Mouse (Mus musculus) heart, postnatal 10 days (tissue): ENCODE results near the gene Urgcp. TPM values are rescaled to one million over a fixed set of nuclear protein-coding genes. Genes with fewer than 3 reads are reported as not detected.

Experiments used
- DNase-seq, 2 experiments: peaks; one replicate each; pipeline ENCODE4 v3.0.0; 2021
- intact Hi-C: fragments of 180-260 bp; cut with DNase I; formaldehyde crosslinking; loops from one replicate; pipeline ENCODE4 v1.15.1; 2025
- total RNA-seq, 2 experiments: library from RNA; stranded (reverse); gene quantifications; 2 replicates each; pipeline ENCODE4 v1.2.3; 2021

Gene Urgcp
- total RNA-seq, 2 experiments from 2014 or later, result 65.6 to 68.5 TPM

- intact Hi-C loops, result loop anchor here (1.0 to 5.0 kb wide), 2 partner anchors 50 to 99 kb away; partner anchors contain the start of gene Polm
- peak; percentile 97 to 98 for DNase-seq
These were observed 26.2 kb upstream of the Urgcp start, which contains the start of gene Dbnl for GRCm38 (mm10) chr11:5788056-5789014. Gene Dbnl (plus strand): TSS chr11:5788488.

DNA sequence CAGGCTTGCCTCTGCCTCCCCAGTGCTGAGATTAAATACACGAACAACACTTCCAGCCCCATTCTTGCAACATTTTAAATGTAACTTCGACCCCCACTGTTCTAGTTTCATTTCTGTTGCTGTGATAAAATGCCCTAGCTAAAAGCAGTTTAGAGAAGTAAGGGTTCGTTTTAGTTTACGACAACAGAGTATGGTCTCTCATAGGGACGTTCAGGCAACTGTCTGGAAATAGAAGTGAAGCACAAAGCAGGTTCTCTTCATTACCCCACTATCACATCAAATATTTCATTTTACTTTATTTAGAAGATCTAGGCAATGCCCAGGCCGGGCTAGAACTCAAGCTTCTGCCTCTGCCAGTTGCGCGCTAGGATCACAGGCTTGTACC lies 25.5 kb upstream of the Urgcp start:
- intact Hi-C loops, result loop anchor here (1.0 to 5.0 kb wide), 3 partner anchors 25 to 100 kb away; partner anchors contain the start of genes Polm and Urgcp
- DNase-seq, result no peak

- DNase-seq, result no peak
- intact Hi-C loops, result loop anchor here (2.0 to 5.0 kb wide), 2 partner anchors 23 to 102 kb away; partner anchors contain the start of gene Urgcp
These were observed 23.6 kb upstream of the Urgcp start for GRCm38 (mm10) chr11:5785732-5786131.

DNA sequence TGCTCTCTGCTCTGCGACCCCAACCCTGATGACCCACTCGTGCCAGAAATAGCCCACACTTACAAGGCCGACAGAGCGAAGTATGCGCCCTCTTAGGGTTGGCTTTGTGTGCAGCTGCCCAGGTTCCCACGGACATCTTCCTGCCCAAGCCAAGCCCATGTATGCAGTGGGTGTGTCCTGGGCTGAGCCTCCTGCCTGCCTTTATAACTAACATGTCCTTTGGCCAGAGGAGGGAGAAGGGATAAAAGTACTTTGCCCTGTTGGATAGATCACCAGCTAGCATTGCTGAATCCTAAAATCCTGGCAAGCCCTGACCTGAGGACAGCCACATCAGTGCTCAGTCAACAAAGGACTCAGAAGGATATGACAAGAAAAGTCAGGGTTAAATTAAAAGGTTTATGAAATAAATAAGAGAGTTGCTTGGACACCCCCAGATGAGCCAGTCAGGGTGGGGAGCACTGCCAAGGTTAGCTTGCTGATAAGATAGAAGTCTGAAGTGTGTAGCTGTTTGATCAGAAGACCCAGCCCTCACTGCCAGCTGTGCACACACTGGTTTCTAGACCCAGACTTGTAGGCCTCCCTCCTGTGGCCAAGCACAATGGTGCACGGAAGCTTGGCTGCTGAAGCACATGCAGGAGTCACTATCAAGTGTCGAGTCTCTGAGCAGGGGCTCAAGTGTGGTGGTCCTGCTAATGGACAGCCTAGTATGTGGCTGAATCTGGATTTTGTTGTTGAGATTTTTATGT lies 20.2 kb upstream of the Urgcp start:
- intact Hi-C loops, result no loop called here
- DNase-seq, result no peak

DNA sequence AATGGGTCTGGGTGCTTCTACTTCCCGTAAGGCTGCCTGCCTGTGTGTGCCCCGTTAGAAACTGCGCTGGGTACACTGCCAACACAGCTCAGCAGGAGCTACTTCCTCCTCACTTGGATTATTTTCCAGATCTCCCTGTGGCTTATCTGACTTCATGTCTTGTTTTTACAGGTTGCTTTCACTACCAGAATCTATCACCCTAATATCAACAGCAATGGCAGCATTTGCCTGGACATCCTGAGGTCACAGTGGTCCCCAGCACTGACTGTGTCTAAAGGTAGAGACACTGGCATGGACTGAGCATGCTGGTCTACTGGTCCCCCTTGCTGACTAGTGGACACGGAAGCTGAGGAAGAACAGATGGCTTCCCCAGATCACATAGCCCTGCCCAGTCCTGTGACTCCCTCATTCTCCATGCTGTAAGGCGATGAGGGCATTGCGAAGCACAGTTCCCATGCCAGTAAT lies 17.9 kb upstream of the Urgcp start:
- intact Hi-C loops, result no loop called here
- DNase-seq, result no peak

DNA sequence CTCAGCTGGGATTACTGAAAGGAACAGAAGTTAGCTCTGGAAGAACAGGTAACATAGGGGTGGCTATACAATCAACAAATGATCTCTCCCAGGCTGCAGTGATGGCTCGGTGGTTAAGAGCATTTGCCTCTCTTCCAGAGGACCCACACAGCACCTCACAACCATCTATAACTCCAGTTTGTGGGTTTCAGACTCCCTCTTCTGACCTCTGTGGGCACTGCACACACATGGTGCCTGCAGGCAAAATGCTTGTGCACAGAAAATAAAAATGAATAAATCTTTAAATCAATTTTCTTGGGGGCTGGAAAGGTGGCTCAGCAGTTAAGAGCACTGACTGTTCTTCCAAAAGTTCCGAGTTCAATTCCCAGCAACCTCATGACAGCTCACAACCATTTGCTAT lies 16.3 kb upstream of the Urgcp start:
- intact Hi-C loops, result loop anchor here (5.0 kb wide), 1 partner anchor 291 kb away; no protein-coding TSS in a partner anchor

DNA sequence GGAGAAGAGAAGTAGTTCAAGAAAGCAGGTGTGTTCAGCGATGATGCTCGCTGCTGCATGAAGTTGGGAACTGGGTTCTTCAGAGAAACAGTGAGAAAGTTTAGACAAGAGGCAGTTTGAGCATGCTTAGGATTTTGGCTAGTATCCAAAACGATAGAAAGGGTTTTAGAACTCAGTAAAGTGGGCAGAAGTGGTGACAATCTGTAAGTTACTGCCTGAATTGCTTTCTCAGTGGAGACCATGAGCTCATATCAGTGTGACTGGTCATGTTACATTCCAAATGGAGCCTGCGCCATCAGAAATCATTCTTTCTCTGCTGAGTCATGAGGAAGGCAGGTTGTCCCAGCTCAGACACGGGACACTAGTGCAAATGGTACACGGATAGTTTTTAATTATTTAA lies 3.8 kb upstream of the Urgcp start:
- intact Hi-C loops, result no loop called here
- no peak for DNase-seq

More for the DNA sequence above, 16.3 kb upstream of the Urgcp start:
- no peak for DNase-seq

DNA sequence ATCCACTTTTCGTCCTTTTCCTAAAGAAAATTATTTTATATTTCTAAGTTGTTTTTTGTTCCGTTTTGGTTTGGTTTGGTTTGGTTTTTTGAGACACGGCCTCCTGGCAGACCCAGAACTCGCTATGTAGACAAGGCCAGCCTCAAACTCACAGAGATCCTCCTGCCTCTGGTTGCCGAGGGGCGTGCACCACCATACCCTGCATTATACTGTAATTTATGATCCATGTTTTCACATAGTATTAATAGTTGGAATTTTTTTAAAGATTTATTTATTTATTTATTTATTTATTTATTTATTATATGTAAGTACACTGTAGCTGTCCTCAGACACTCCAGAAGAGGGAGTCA lies 432 bp upstream of the Urgcp start:
- no peak for DNase-seq
- intact Hi-C loops, result loop anchor here (2.0 kb wide), 2 partner anchors 22 to 24 kb away; no protein-coding TSS in a partner anchor

GRCm38 (mm10) chr11:5753755-5754154 lies 8.4 kb downstream of the Urgcp start:
- intact Hi-C loops, result no loop called here
- no peak for DNase-seq

- DNase-seq, result no peak
- intact Hi-C loops, result no loop called here
These were observed 17.2 kb downstream of the Urgcp start for GRCm38 (mm10) chr11:5744951-5745350.

GRCm38 (mm10) chr11:5742106-5742505 lies 20.1 kb downstream of the Urgcp start:
- intact Hi-C loops, result no loop called here
- no peak for DNase-seq

DNA sequence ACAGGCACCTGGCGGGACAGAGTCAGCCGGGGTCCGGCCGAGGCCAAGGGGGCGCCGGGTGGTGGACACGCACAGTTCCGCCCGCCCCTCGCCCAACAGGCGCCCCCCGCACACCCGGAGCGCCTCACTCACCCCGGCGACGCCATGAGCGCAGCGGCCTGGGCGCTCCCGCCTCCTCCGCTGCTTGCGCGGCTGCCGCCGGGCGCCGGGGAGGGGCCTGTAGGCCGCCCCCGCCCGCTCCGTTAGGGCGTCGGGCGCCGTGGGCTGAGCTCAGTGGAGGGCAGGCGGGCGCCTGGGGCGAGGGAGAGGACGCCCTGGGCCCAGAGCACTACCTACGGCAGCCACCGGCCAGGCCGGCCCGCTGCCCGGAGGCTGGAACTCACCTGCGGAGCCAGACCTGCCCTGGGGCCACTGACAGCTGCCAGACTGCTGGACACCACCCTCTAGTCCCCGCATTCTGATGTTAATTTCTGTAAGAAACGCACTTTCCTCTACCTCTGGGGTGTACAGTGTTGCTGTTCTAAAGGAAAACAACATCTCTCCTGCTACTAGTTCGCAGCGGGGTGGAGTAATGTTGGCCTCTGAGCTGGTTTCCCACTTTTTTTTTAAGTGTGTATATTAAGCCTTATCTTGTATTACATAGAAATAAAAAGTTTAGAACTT lies 21.1 kb downstream of the Urgcp start:
- intact Hi-C loops, result loop anchor here (2.0 kb wide), 1 partner anchor 22 kb away; the partner anchor contains the start of gene Urgcp
- DNase-seq, result peak; percentile 81 to 86

- peak; percentile 66 to 70 for DNase-seq
- intact Hi-C loops, result loop anchor here (2.0 kb wide), 1 partner anchor 22 kb away; the partner anchor contains the start of gene Urgcp
These were observed 21.6 kb downstream of the Urgcp start for GRCm38 (mm10) chr11:5740599-5740964.

GRCm38 (mm10) chr11:5739846-5740245 lies 22.3 kb downstream of the Urgcp start:
- peak; percentile 37 to 42 for DNase-seq
- intact Hi-C loops, result loop anchor here (2.0 kb wide), 1 partner anchor 23 kb away; the partner anchor contains the start of gene Urgcp

GRCm38 (mm10) chr11:5738888-5739632 lies 23.1 kb downstream of the Urgcp start:
- intact Hi-C loops, result no loop called here
- DNase-seq, result no peak

DNA sequence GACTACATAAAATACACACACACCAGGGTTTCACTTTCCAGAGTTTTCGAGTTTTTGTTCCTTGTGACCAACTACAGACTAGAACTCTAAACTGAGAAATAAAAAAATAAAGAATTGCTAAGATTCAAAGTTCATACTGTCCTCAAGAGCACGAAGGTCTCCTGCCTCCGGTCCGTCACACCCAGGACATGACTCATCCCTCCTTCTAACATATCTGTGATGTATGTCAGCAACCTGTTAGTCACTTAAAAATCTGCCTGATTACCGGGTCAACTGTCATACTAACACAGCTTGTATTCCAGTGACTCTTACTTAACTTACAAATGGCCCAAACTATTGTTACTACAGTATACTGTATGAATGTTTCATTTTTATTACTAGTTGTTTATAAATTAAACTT lies 25.0 kb downstream of the Urgcp start:
- intact Hi-C loops, result no loop called here
- DNase-seq, result no peak

DNA sequence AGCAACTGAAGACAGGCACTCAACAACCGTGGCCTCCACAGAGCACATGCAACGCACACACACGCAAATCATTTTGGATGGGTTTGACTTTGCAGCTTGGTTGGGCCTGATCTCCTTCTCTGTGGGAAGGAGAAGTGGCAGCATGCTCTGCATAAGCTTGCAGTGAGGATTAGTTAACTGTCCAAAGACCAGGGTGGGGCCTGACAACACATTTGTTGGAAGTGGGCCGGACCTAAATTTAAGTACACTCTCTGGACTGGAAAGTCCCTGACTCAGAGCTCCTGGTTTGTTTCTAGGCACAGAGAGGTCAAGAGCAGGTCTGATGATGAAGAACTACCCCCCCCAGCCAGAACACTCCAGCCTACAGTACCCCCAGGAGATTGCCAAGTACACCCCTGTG lies 27.9 kb downstream of the Urgcp start:
- intact Hi-C loops, result no loop called here
- DNase-seq, result peak in 1 of 2 experiments; percentile 46

DNA sequence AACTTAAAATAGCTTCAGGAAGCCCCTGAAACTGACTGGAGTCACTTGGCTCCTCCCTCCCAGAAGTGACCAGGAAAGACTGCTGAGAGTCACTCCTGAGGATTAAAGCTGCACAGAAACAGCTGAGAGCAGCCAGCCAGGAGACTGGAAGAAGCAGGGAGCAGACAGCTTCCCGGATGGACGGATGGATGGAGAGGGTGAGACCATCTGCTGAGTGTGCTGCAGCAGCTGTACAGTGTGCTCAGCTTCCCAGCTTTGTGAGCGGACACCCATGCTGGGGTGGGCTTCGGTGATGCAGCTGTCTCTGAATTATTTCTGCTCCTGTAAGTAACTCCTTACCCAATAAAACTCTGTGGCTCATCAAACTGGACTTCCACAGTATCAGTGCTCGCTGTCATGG lies 29.8 kb downstream of the Urgcp start:
- intact Hi-C loops, result no loop called here
- no peak for DNase-seq

GRCm38 (mm10) chr11:5729582-5729981 lies 32.6 kb downstream of the Urgcp start:
- intact Hi-C loops, result no loop called here
- no peak for DNase-seq
